Mouse (Mus musculus): Measurements from ENCODE around the gene Pnpla2.

The Pnpla2 gene

GRCm38 (mm10) chr7:141485186-141485585 is 30.2 kb downstream of the Pnpla2 start:
- DNase-seq = no peak

- DNase-seq = no peak
Observed at GRCm38 (mm10) chr7:141485606-141486005, 30.6 kb downstream of the Pnpla2 start.

GRCm38 (mm10) chr7:141486239-141486638 is 31.2 kb downstream of the Pnpla2 start:
- no peak for DNase-seq

GRCm38 (mm10) chr7:141487141-141487540 is 32.1 kb downstream of the Pnpla2 start:
- DNase-seq = no peak

GRCm38 (mm10) chr7:141491151-141491550 is 36.2 kb downstream of the Pnpla2 start:
- peak; percentile 40 for DNase-seq

GRCm38 (mm10) chr7:141492738-141493137 is 37.7 kb downstream of the Pnpla2 start:
- DNase-seq = no peak

GRCm38 (mm10) chr7:141493729-141494128 is 38.7 kb downstream of the Pnpla2 start:
- no peak for DNase-seq

GRCm38 (mm10) chr7:141495379-141495778 is 40.4 kb downstream of the Pnpla2 start:
- DNase-seq = no peak

- no peak for DNase-seq
Observed at GRCm38 (mm10) chr7:141495940-141496339, 40.9 kb downstream of the Pnpla2 start.

- no peak for DNase-seq
Observed at GRCm38 (mm10) chr7:141497600-141497999, 42.6 kb downstream of the Pnpla2 start.

GRCm38 (mm10) chr7:141501820-141502555 is 47.0 kb downstream of the Pnpla2 start:
- no peak for DNase-seq

GRCm38 (mm10) chr7:141502556-141502905 is 47.5 kb downstream of the Pnpla2 start:
- DNase-seq = no peak

- no peak for DNase-seq
Observed at GRCm38 (mm10) chr7:141506278-141506677, 51.3 kb downstream of the Pnpla2 start.

- no peak for DNase-seq
Observed at GRCm38 (mm10) chr7:141508160-141508559, 53.2 kb downstream of the Pnpla2 start.

GRCm38 (mm10) chr7:141510196-141510595 is 55.2 kb downstream of the Pnpla2 start:
- DNase-seq = no peak

Measured in thymus, postnatal 14 days (tissue).